Mouse (Mus musculus): ENCODE measurements around the gene Snx18. TPM values are rescaled to one million over a fixed set of nuclear protein-coding genes. Genes with fewer than 3 reads are reported as not detected.

Gene Snx18
- total and polyA plus RNA-seq, 3 experiments = 6.4 to 12.6 (median 9.1) TPM

GRCm38 (mm10) chr13:113569526-113569925 is 48.8 kb downstream of the Snx18 start:
- Histone ChIP-seq H3K36me3 (replicated peaks in 1 of 2; ENCODE audit: control insufficient read depth in 1 of 2, insufficient read depth in 1 of 2, low read length in 1 of 2) (no peaks in the 10 kb centered on the region), H3K4me3 (replicated peaks in 1 of 3; ENCODE audit: low read depth in 2 of 3, low read length in 2 of 3, poor library complexity in 1 of 3) (no peak overlapping the region), H3K9me3 (replicated peaks; ENCODE audit: low read length) (peaks cover 5% of the 10 kb centered on the region), H3K9ac (ENCODE audit: insufficient read depth, low read depth) (no peak overlapping the region), H3K4me1 (ENCODE audit: control insufficient read depth in 1 of 2, insufficient read depth in 2 of 2) (peaks cover 0 to 30% of the 10 kb centered on the region in 2 experiments; a peak in 3 of 4 replicates), H3K27me3 (replicated peaks) (peaks cover 6% of the 10 kb centered on the region), H3K27ac (ENCODE audit: insufficient read depth, low read depth) (no peak overlapping the region), H3K4me2 (ENCODE audit: insufficient read depth, low read depth, poor library complexity, severe bottlenecking) (no peak overlapping the region), H3K79me2 (replicated peaks; ENCODE audit: control insufficient read depth, extremely low read depth, insufficient read depth, poor library complexity, severe bottlenecking) (no peaks in the 10 kb centered on the region)
- DNase-seq (ENCODE audit: extremely low read depth) = peak; percentile 23
- TF ChIP-seq POLR2AphosphoS2 (IDR thresholded peaks at IDR 0.05; ENCODE audit: low read depth, low read length) (no peak), E2F4 (IDR thresholded peaks at IDR 0.05; ENCODE audit: insufficient replicate concordance, low read depth, low read length) (no peak), EP300 (IDR thresholded peaks at IDR 0.05; ENCODE audit: low read length) (peak; percentile 37; the same call in 1 of the 2 replicates), MYC (IDR thresholded peaks at IDR 0.05; ENCODE audit: low read depth, low read length) (no peak), ETS1 (conservative IDR thresholded peaks at IDR 0.05; ENCODE audit: low read depth, low read length) (no peak), PAX5 (IDR thresholded peaks at IDR 0.05; ENCODE audit: low read length) (no peak), MEF2A (IDR thresholded peaks at IDR 0.05; ENCODE audit: borderline replicate concordance, low read depth, low read length) (no peak), TBP (conservative IDR thresholded peaks at IDR 0.05; ENCODE audit: low read depth, low read length) (no peak), USF2 (conservative IDR thresholded peaks at IDR 0.05; ENCODE audit: low read depth, low read length) (no peak), GABPA (IDR thresholded peaks at IDR 0.05; ENCODE audit: insufficient replicate concordance, low read depth, low read length) (no peak), NELFE (IDR thresholded peaks at IDR 0.05; ENCODE audit: low read depth, low read length) (no peak), IRF4 (IDR thresholded peaks at IDR 0.05; ENCODE audit: low read depth, low read length) (0 out of 2 replicates have a peak, but pooled peaks have one; percentile 29), RCOR1 (conservative IDR thresholded peaks at IDR 0.05; ENCODE audit: low read depth, low read length) (no peak)
- in situ Hi-C loops (cut with MboI; ENCODE audit: low pct_ligation_motif_present, low pct_unique_long_range_greater_than_20kb, low sequenced_read_pairs) (no loop called here), dilution Hi-C loops (cut with MboI; ENCODE audit: extremely low pct_ligation_motif_present, extremely low pct_unique_long_range_greater_than_20kb, low sequenced_read_pairs) (no loop called here)

- dilution Hi-C loops (cut with MboI; ENCODE audit: extremely low pct_ligation_motif_present, extremely low pct_unique_long_range_greater_than_20kb, low sequenced_read_pairs) (no loop called here), in situ Hi-C loops (cut with MboI; ENCODE audit: low pct_ligation_motif_present, low pct_unique_long_range_greater_than_20kb, low sequenced_read_pairs) (no loop called here)
- no peak for DNase-seq (ENCODE audit: extremely low read depth)
- Histone ChIP-seq H3K4me3 (replicated peaks in 1 of 3; ENCODE audit: low read depth in 2 of 3, low read length in 2 of 3, poor library complexity in 1 of 3) (no peak overlapping the region), H3K9me3 (replicated peaks; ENCODE audit: low read length) (peaks cover 5% of the 10 kb centered on the region), H3K36me3 (replicated peaks in 1 of 2; ENCODE audit: control insufficient read depth in 1 of 2, insufficient read depth in 1 of 2, low read length in 1 of 2) (no peaks in the 10 kb centered on the region), H3K4me1 (ENCODE audit: control insufficient read depth in 1 of 2, insufficient read depth in 2 of 2) (peaks cover 0 to 10% of the 10 kb centered on the region in 2 experiments; a peak in 2 of 4 replicates), H3K4me2 (ENCODE audit: insufficient read depth, low read depth, poor library complexity, severe bottlenecking) (no peak overlapping the region), H3K27ac (ENCODE audit: insufficient read depth, low read depth) (no peak overlapping the region), H3K27me3 (replicated peaks) (peaks cover 6% of the 10 kb centered on the region), H3K9ac (ENCODE audit: insufficient read depth, low read depth) (no peak overlapping the region), H3K79me2 (replicated peaks; ENCODE audit: control insufficient read depth, extremely low read depth, insufficient read depth, poor library complexity, severe bottlenecking) (no peaks in the 10 kb centered on the region)
- TF ChIP-seq POLR2A (IDR thresholded peaks at IDR 0.05; ENCODE audit: low read depth, low read length) (no peak), ZKSCAN1 (IDR thresholded peaks at IDR 0.05; ENCODE audit: borderline replicate concordance, low read depth, low read length) (no peak), IRF4 (IDR thresholded peaks at IDR 0.05; ENCODE audit: low read depth, low read length) (no peak), USF1 (IDR thresholded peaks at IDR 0.05; ENCODE audit: low read depth, low read length) (no peak)
These were observed 51.4 kb downstream of the Snx18 start for GRCm38 (mm10) chr13:113566951-113567350.

Data from CH12.LX (cell line).